Mouse (Mus musculus) kidney, postnatal 10 days (tissue): ENCODE results near the gene 1700025G04Rik.
A peak's percentile ranks its signal among the peaks of the same experiment; 100 is the strongest.

Experiments used
- DNase-seq: peaks from one replicate; pipeline ENCODE4 v3.0.0; 2021; ENCODE audit warnings: mixed read lengths

Gene 1700025G04Rik

DNA sequence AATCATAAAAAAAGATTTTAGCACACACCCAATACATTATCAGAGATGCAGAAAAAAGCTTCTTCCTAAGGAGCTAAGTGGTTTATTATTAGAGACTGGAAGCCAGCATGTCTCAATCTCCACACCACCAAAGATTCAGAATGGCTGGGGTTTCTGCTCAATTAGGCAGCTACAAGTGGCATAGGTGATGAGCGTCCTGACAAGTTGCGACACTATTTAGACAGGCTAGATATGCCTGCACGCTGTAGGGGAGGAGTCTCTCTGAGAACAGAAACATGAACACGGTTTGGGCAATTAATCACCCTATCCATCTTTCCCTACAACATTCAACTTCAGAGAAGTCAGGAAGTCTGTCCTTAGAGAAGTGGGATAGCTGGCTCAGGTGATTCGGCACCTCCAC is 134.1 kb downstream of the 1700025G04Rik start:
- no peak for DNase-seq

- peak; percentile 85 for DNase-seq
Observed at GRCm38 (mm10) chr1:151953563-151953962, 136.4 kb downstream of the 1700025G04Rik start.

GRCm38 (mm10) chr1:151948065-151948464 is 141.9 kb downstream of the 1700025G04Rik start:
- no peak for DNase-seq

DNA sequence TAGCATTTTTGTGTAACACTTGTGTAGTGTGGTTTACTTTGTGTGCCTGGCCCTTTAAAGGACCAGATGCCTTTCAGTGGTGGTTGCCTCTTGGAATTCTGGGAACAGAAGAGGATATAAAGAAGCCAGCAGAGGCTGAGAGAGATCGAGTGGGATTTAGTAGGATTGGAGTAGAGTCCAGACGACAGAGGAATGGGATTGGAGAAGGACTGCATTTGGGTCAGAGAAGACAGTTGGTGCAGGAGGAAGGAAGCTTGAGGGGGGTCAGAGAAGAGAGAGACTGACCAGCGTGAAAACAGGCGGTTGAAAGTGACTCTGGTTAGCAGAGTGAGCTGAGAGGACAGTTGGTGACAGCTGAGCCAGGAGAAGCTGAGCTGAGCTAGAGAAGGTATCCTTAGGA is 142.4 kb downstream of the 1700025G04Rik start:
- no peak for DNase-seq

GRCm38 (mm10) chr1:151944457-151945223 is 145.3 kb downstream of the 1700025G04Rik start:
- DNase-seq, result no peak

GRCm38 (mm10) chr1:151943681-151944237 is 146.2 kb downstream of the 1700025G04Rik start:
- DNase-seq, result no peak

DNA sequence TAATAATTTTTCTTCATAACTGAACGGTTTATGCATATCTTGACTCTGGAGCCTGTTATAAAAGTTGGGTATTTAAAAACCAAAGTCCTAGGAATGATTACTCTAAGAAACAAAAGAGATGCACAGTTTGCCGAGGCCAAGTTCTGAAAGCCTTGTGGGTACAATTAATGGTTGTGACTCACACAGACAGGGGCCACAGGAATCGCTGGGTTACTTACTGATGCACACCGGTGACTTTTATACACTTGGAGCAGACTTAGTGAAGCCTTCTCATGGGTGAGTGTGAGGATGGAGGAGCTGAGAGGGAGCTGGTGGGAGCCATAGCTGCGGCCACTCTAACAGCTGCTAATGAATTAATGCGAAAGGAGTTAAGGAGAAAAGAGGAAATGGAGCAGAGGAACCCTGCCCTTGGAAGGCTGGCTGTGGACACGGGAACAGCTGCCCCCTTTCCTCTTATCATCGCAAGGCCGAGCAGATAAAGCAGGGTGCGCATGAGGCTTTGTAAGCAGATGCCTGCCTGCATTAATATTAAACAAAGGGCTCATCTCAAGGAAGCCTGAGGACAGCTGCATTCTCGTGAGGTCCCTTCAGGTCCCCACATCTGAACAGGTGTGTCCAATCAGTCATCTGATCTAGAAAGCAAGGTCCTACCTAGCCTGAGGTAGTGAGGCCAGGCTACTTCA is 146.8 kb downstream of the 1700025G04Rik start:
- DNase-seq, result no peak

DNA sequence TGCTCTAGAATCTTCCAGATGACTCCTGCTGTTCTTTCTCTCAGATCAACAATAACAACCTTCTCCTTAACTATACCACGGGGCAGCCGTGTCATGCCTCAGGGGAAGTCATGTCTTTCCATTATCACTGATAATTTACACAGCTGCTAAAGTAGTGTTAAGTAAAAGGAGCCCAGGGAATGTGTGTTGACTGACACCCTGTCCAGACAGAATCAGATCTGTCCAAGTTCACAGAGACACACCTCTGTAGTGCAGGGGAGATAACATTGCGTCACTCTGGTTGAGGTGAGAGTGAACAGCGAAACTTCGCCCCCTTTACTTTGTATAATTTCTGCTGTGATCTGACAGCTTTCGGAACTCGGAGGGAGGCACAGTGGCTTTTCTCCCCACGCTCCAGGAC is 149.9 kb downstream of the 1700025G04Rik start:
- no peak for DNase-seq

DNA sequence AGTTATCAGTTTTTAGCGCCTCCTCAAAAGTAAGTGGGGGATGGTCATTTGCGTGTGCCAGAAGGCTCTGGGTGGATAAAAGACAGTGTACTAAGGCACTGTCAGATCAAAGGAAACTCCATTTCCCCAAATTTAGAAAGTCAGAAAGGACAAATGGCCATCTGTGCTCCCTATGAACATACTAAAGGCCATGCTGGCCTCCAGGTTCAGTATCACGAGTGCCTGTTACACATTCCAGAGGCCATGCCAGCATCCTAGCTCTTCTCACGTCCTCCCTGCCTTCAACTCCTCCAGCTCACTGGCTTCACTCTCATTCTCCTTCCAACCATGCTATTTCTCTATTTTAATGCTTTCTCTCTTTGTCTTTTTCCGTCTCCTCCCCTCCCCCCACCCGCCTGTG is 150.4 kb downstream of the 1700025G04Rik start:
- DNase-seq, result no peak

DNA sequence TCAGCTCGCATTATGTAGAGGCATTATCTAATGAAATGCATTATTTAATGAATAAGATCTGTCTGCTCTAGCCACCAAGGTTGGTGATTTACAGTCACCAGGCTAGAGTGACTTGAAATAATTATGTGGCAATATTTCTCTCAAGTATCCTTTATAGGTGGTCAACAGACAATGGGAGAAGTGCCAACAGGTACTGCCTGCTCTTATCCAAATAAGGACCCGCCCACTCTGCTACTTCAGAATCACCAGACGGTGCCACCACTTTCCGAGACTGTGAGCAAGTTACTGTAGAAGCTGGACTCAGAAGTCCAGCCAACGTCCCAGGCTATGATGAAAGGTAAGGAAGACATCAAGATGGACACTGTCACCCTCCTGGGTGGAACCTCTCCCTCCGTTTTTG is 156.3 kb downstream of the 1700025G04Rik start:
- DNase-seq, result no peak

DNA sequence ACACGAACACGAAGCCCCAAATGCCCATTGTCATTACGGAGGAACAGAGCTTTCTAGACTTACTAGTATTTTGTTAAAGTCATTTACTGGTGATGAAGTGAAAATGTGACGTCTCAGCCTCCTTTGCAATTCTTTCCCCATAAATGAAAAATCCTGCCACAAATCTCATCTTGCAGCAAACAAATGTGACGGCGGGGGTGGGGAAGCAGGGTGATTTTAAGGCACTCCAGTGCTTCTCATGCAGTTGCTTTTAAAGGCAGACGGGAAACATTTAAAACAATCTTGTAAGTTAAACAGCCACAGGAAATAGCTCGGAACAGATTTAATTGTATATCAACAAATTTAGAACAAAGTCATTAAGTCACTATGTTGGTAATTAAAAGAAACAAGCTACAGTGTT is 163.1 kb downstream of the 1700025G04Rik start:
- DNase-seq, result peak; percentile 24

- DNase-seq, result no peak
Observed at GRCm38 (mm10) chr1:151926141-151926540, 163.8 kb downstream of the 1700025G04Rik start.

GRCm38 (mm10) chr1:151925738-151926137 is 164.2 kb downstream of the 1700025G04Rik start:
- no peak for DNase-seq

DNA sequence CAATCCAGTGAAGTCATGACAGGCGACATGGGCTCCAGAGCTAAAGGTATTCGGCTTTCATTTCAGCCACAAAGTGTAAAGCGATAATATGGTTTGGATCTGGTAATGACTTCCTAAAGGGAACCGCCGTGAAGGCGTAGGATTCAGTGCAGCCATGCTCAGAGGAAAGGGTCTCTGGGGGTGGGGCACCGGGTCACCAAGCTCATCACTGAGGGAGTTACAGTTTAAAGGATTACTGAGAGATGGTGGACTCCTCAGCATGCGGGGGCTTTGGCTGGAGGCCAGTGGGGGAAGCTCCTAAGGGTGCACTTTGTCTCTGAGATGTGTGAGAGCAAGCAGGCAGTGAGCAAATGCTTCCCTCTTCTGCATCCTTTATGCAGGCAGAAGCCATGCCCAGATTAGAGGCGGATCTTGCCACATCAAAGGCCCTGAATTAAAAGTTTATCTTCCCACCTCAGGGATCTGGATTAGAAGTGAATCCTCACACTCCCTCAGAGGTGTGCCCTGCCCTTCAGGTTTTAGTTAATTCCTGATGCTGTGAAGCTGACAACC is 171.0 kb downstream of the 1700025G04Rik start:
- no peak for DNase-seq

GRCm38 (mm10) chr1:151917736-151918135 is 172.2 kb downstream of the 1700025G04Rik start:
- DNase-seq, result no peak

DNA sequence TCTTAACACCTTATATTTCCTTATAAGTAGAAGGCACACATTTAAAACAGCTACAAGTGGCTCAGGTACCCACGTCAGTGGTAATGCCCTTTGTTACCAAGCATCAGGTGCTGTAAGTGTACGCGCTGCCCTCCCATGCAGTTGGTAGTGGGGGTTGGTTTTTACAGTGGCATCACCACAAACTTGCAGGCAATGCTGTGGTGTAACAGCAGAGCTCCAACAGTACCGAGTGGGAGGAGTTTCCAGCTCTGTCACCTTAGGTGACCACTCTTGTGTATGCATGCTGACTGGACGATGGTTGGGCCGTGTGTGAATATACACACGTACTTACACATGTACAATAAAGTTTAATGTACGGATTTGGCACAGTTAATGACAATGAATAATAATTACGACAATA is 175.4 kb downstream of the 1700025G04Rik start:
- no peak for DNase-seq

DNA sequence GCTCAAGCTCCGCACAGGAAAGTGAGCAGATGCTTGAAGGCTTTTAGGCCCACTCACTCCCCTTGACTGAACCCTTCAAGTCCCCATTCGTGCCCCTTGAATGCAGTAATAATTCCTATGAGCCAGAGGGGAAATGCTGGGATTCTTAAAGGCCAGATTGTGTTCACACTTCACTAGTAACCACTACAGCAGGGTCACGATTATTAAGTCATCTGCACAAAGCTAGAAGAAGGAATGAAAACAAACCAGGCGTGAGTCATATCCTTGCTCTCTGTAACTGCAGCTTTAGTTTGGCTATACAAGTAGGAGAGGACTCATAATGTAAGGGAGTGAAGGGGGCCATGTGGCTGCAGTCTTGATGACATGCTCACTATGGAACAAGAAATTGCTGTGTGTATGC is 182.9 kb downstream of the 1700025G04Rik start:
- DNase-seq, result no peak

GRCm38 (mm10) chr1:151900706-151901360 is 189.1 kb downstream of the 1700025G04Rik start:
- no peak for DNase-seq

- no peak for DNase-seq
Observed at GRCm38 (mm10) chr1:151899964-151900363, 190.0 kb downstream of the 1700025G04Rik start.

DNA sequence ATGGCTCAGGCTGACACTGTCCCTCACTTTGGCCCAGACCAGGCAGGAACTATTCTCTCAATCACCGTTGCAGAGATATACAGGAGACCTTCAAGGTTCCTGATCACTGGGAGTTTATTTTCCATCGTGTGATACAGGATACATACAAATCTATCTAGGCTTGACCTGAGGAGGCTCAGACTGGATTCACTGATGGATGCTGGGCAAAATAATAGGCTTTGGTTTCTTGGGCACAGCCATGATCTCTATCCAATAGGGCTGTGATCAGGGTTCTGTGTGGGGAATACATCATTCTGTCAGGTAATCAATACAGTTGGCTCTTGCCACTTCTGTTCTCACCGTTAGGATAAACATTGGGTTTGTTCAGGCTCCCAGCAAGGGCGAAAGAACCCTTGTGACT is 194.5 kb downstream of the 1700025G04Rik start:
- no peak for DNase-seq

GRCm38 (mm10) chr1:151893976-151894375 is 195.9 kb downstream of the 1700025G04Rik start:
- DNase-seq, result no peak

DNA sequence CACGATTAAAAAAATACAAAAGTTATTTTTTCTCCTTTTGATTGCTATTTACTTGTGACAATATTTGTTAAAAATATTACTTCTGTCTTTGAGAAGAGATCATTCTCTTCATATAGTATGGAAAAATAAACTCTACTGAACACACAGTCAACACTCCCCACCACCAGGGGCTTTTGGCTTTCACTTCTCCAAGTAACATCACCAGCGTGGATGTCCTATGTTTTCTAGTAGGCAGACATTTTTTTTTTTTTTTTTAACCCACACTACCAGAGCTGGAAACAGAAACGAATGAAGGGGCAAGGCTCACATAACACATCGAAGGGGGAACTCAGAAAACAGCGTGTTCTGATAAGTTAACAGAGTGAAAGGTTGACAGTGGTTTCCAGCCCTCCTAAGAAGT is 197.9 kb downstream of the 1700025G04Rik start:
- no peak for DNase-seq

- no peak for DNase-seq
Observed at GRCm38 (mm10) chr1:151891194-151891593, 198.7 kb downstream of the 1700025G04Rik start.
